Mouse (Mus musculus) pancreas, adult 10 weeks (tissue): Measurements from ENCODE around the gene Dennd2a. TPM values are rescaled to one million over a fixed set of nuclear protein-coding genes. Genes with fewer than 3 reads are reported as not detected.

Source experiments
- polyA plus RNA-seq: library from polyadenylated mRNA; stranded (reverse); fragments of 350-450 nt; fragmentation: Illumina TruSeq; extraction: RNeasy Lipid Tissue Mini Kit (QIAGEN cat#74804); gene quantifications from one replicate; pipeline ENCODE4 v1.2.3, GENCODE M21; 2015; ENCODE audit warnings: low read depth, low replicate concordance; ENCODE audit not compliant: insufficient read depth

Dennd2a gene
- polyA plus RNA-seq, result 2.9 TPM

GRCm38 (mm10) chr6:39557723-39558261 is at the start of gene Dennd2a:
TSS of gene Dennd2a (minus strand) at chr6:39557867.

GRCm38 (mm10) chr6:39592401-39593214 is 34.9 kb upstream of the Dennd2a start, which contains the start of gene Ndufb2:
TSS of gene Ndufb2 (plus strand) at chr6:39592574.

GRCm38 (mm10) chr6:39585517-39585916 is 27.9 kb upstream of the Dennd2a start, which contains the start of gene Gm42420:
TSS of gene Gm42420 (plus strand) at chr6:39585753.

GRCm38 (mm10) chr6:39573791-39574554 is 16.3 kb upstream of the Dennd2a start, which contains the start of gene Adck2:
TSS of gene Adck2 (plus strand) at chr6:39573873.

GRCm38 (mm10) chr6:39419851-39420721 is 137.6 kb downstream of the Dennd2a start, which contains the start of gene Mkrn1:
TSS of gene Mkrn1 (minus strand) at chr6:39420462.

Other genes with a start within 250 kb of the Dennd2a start
- gene Slc37a3, start 180.2 kb downstream of the Dennd2a start, polyA plus RNA-seq, result 8.7 TPM
- 0.70 TPM for gene Rab19, start 176.7 kb downstream of the Dennd2a start, polyA plus RNA-seq
- gene Mkrn1, start 137.4 kb downstream of the Dennd2a start, polyA plus RNA-seq, result 11.4 TPM
- gene Adck2, start 16.0 kb upstream of the Dennd2a start, polyA plus RNA-seq, result 2.9 TPM
- gene Gm42420, start 27.9 kb upstream of the Dennd2a start, polyA plus RNA-seq, result 2.0 TPM
- 46.2 TPM for gene Ndufb2, start 34.7 kb upstream of the Dennd2a start, polyA plus RNA-seq
- 3.3 TPM for gene Braf, start 167.6 kb upstream of the Dennd2a start, polyA plus RNA-seq